Mouse (Mus musculus): ENCODE results near the gene Kcnj5. TPM values are rescaled to one million over a fixed set of nuclear protein-coding genes. Genes with fewer than 3 reads are reported as not detected.

The Kcnj5 gene
- polyA plus RNA-seq (2014; fragmentation: Nextera tagmentation; extraction: Ambion mirVana) = 0.32 and 0.99 TPM in 2 replicates

GRCm38 (mm10) chr9:32344051-32344450, at the start of gene Kcnj5:
Gene Kcnj5 (minus strand): TSS chr9:32344350.
- peaks cover 43% of the 10 kb centered on the region for H3K27me3 ChIP-seq (ENCODE audit: insufficient read depth, low read length)
- no peak within 1 kb of the TSS for H3K27ac ChIP-seq (ENCODE audit: low read depth)
- peak within 1 kb of the TSS; percentile 25 for H3K4me3 ChIP-seq (ENCODE audit: low read depth, low read length)
- no peak for TF ChIP-seq CTCF (IDR thresholded peaks at IDR 0.05; ENCODE audit: low read depth)
- WGBS = 4% methylated on average over 19 of the region's 20 CpGs
- H3K9ac ChIP-seq = peak within 1 kb of the TSS; percentile 20; the same call in 1 of the 2 replicates
- no peaks in the 10 kb centered on the region for H3K36me3 ChIP-seq (ENCODE audit: insufficient read depth)
- no peak for DNase-seq
- H3K9me3 ChIP-seq (ENCODE audit: low read depth, low read length) = no peaks in the 10 kb centered on the region
- peak within 1 kb of the TSS; percentile 57 for H3K4me2 ChIP-seq
- H3K4me1 ChIP-seq (ENCODE audit: insufficient read depth) = 0 out of 2 replicates have a peak, but pooled peaks cover 5% of the 10 kb centered on the region
- ATAC-seq (ENCODE audit: insufficient read depth) = no peak; the same call in 1 of the 2 replicates

- TF ChIP-seq CTCF (IDR thresholded peaks at IDR 0.05; ENCODE audit: low read depth) = no peak
- H3K4me2 ChIP-seq = no peak overlapping the region
- no peak overlapping the region for H3K4me3 ChIP-seq (ENCODE audit: low read depth, low read length)
- H3K36me3 ChIP-seq (ENCODE audit: insufficient read depth) = no peaks in the 10 kb centered on the region
- no peak overlapping the region for H3K27ac ChIP-seq (ENCODE audit: low read depth)
- H3K9me3 ChIP-seq (ENCODE audit: low read depth, low read length) = no peaks in the 10 kb centered on the region
- no peak for ATAC-seq (ENCODE audit: insufficient read depth)
- H3K4me1 ChIP-seq (ENCODE audit: insufficient read depth) = no peaks in the 10 kb centered on the region
- 75% methylated on average over 6 of the region's 6 CpGs for WGBS
- no peak overlapping the region for H3K9ac ChIP-seq
- H3K27me3 ChIP-seq (ENCODE audit: insufficient read depth, low read length) = no peaks in the 10 kb centered on the region
- no peak for DNase-seq
These were observed 48.6 kb upstream of the Kcnj5 start for GRCm38 (mm10) chr9:32392716-32393115.

- Histone ChIP-seq H3K9ac (no peak overlapping the region), H3K4me2 (no peak overlapping the region), H3K9me3 (ENCODE audit: low read depth, low read length) (no peaks in the 10 kb centered on the region), H3K27ac (ENCODE audit: low read depth) (no peak overlapping the region), H3K4me3 (ENCODE audit: low read depth, low read length) (no peak overlapping the region), H3K36me3 (ENCODE audit: insufficient read depth) (no peaks in the 10 kb centered on the region), H3K4me1 (ENCODE audit: insufficient read depth) (no peaks in the 10 kb centered on the region), H3K27me3 (ENCODE audit: insufficient read depth, low read length) (no peaks in the 10 kb centered on the region)
- no peak for TF ChIP-seq CTCF (IDR thresholded peaks at IDR 0.05; ENCODE audit: low read depth)
- no peak for DNase-seq
- no peak for ATAC-seq (ENCODE audit: insufficient read depth)
- 81% methylated on average over 9 of the region's 9 CpGs for WGBS
These were observed 47.6 kb upstream of the Kcnj5 start for GRCm38 (mm10) chr9:32391701-32392100.

- ATAC-seq (ENCODE audit: insufficient read depth) (no peak), DNase-seq (no peak)
- no peaks in the 10 kb centered on the region for H3K36me3 ChIP-seq (ENCODE audit: insufficient read depth)
- H3K4me2 ChIP-seq = no peak overlapping the region
- no peaks in the 10 kb centered on the region for H3K4me1 ChIP-seq (ENCODE audit: insufficient read depth)
- H3K9ac ChIP-seq = no peak overlapping the region
- no peaks in the 10 kb centered on the region for H3K9me3 ChIP-seq (ENCODE audit: low read depth, low read length)
- 71% methylated on average over 5 of the region's 5 CpGs for WGBS
- no peaks in the 10 kb centered on the region for H3K27me3 ChIP-seq (ENCODE audit: insufficient read depth, low read length)
- H3K27ac ChIP-seq (ENCODE audit: low read depth) = no peak overlapping the region
- H3K4me3 ChIP-seq (ENCODE audit: low read depth, low read length) = no peak overlapping the region
- TF ChIP-seq CTCF (IDR thresholded peaks at IDR 0.05; ENCODE audit: low read depth) = no peak
These were observed 46.9 kb upstream of the Kcnj5 start for GRCm38 (mm10) chr9:32391092-32391491.

GRCm38 (mm10) chr9:32388120-32388519, 44.0 kb upstream of the Kcnj5 start:
- no peaks in the 10 kb centered on the region for H3K27me3 ChIP-seq (ENCODE audit: insufficient read depth, low read length)
- H3K4me1 ChIP-seq (ENCODE audit: insufficient read depth) = no peaks in the 10 kb centered on the region
- no peaks in the 10 kb centered on the region for H3K9me3 ChIP-seq (ENCODE audit: low read depth, low read length)
- no peak overlapping the region for H3K4me3 ChIP-seq (ENCODE audit: low read depth, low read length)
- no peak overlapping the region for H3K4me2 ChIP-seq
- ATAC-seq (ENCODE audit: insufficient read depth) = no peak
- H3K9ac ChIP-seq = no peak overlapping the region
- TF ChIP-seq CTCF (IDR thresholded peaks at IDR 0.05; ENCODE audit: low read depth) = peak; percentile 65
- H3K36me3 ChIP-seq (ENCODE audit: insufficient read depth) = no peaks in the 10 kb centered on the region
- 86% methylated on average over 1 of the region's 1 CpGs for WGBS
- no peak overlapping the region for H3K27ac ChIP-seq (ENCODE audit: low read depth)
- DNase-seq = peak; percentile 35

- Histone ChIP-seq H3K4me3 (ENCODE audit: low read depth, low read length) (no peak overlapping the region), H3K4me2 (no peak overlapping the region), H3K27ac (ENCODE audit: low read depth) (no peak overlapping the region), H3K4me1 (ENCODE audit: insufficient read depth) (no peaks in the 10 kb centered on the region), H3K9me3 (ENCODE audit: low read depth, low read length) (no peaks in the 10 kb centered on the region), H3K36me3 (ENCODE audit: insufficient read depth) (no peaks in the 10 kb centered on the region), H3K27me3 (ENCODE audit: insufficient read depth, low read length) (no peaks in the 10 kb centered on the region), H3K9ac (no peak overlapping the region)
- WGBS = 81% methylated on average over 4 of the region's 4 CpGs
- DNase-seq (no peak), ATAC-seq (ENCODE audit: insufficient read depth) (no peak)
- no peak for TF ChIP-seq CTCF (IDR thresholded peaks at IDR 0.05; ENCODE audit: low read depth)
These were observed 40.8 kb upstream of the Kcnj5 start for GRCm38 (mm10) chr9:32384906-32385305.

- Histone ChIP-seq H3K4me1 (ENCODE audit: insufficient read depth) (no peaks in the 10 kb centered on the region), H3K4me2 (no peak overlapping the region), H3K27me3 (ENCODE audit: insufficient read depth, low read length) (no peaks in the 10 kb centered on the region), H3K9ac (no peak overlapping the region), H3K4me3 (ENCODE audit: low read depth, low read length) (no peak overlapping the region), H3K27ac (ENCODE audit: low read depth) (no peak overlapping the region), H3K9me3 (ENCODE audit: low read depth, low read length) (no peaks in the 10 kb centered on the region), H3K36me3 (ENCODE audit: insufficient read depth) (no peaks in the 10 kb centered on the region)
- WGBS = 64% methylated on average over 5 of the region's 5 CpGs
- TF ChIP-seq CTCF (IDR thresholded peaks at IDR 0.05; ENCODE audit: low read depth) = no peak
- no peak for DNase-seq
- ATAC-seq (ENCODE audit: insufficient read depth) = no peak
These were observed 32.9 kb upstream of the Kcnj5 start for GRCm38 (mm10) chr9:32376863-32377590.

All from lung, embryonic 14.5 days (tissue).